Comparison of ENCODE assay signal across 9 mouse cellular contexts in genomic region chr12:40134529-40134928, GRCm38 (mm10). TPM values are rescaled to one million over a fixed set of nuclear protein-coding genes. Genes with fewer than 3 reads are reported as not detected.
DNase-seq lines count a peak whose midpoint lies in the region; ATAC-seq and TF ChIP-seq lines count a peak whose summit lies in the region.
"Had no signal": no experiment of that assay in that cellular context is flagged by ENCODE, and none has a peak within 500 bp of the region (broad histone marks: within the 10 kb centered on the region; RNA-seq: fewer than 3 reads in every experiment).

No protein-coding gene starts in this region.

- peak; percentile 3 to 5 for DNase-seq in cerebellum, postnatal 10 days
- no peak for DNase-seq in cerebellum, adult 8-10 months
- no peak for DNase-seq in thymus, adult 2 months
- DNase-seq in thymus, postnatal 25 days, result no peak
- DNase-seq in stomach, postnatal 0 days (ENCODE audit: low spot score), result no peak
- no peak for DNase-seq in urinary bladder, adult 2 months (ENCODE audit: low spot score)
- no peak for DNase-seq in left cerebral cortex, postnatal 36 days (ENCODE audit: low spot score in 2 of 2)
- DNase-seq: spleen, adult 18-20 months had no signal

- H3K4me1 ChIP-seq in thymus, adult 2 months (replicated peaks; ENCODE audit: control insufficient read depth, insufficient read depth, low read length), result peaks cover 10% of the 10 kb centered on the region
- H3K4me1 ChIP-seq in limb, embryonic 15.5 days, result peaks cover 11% of the 10 kb centered on the region
- H3K4me1 ChIP-seq in stomach, postnatal 0 days (replicated peaks; ENCODE audit: control insufficient read depth, insufficient read depth), result peaks cover 7% of the 10 kb centered on the region

- TF ChIP-seq POLR2A in thymus, adult 2 months (IDR thresholded peaks at IDR 0.05; ENCODE audit: control insufficient read depth, extremely low read depth, insufficient read depth, low read length, poor library complexity), result no peak

- peaks cover 4% of the 10 kb centered on the region; the same call in 1 of the 2 replicates for H3K27me3 ChIP-seq in thymus, adult 2 months (ENCODE audit: control insufficient read depth, insufficient read depth, low read length)
- peaks cover 21% of the 10 kb centered on the region for H3K27me3 ChIP-seq in limb, embryonic 15.5 days
- no peaks in the 10 kb centered on the region for H3K27me3 ChIP-seq in stomach, postnatal 0 days (ENCODE audit: control insufficient read depth, insufficient read depth, low read length)

- peak overlapping the region; percentile 70 for H3K4me2 ChIP-seq in limb, embryonic 15.5 days
- peak overlapping the region; percentile 65 for H3K4me2 ChIP-seq in stomach, postnatal 0 days (replicated peaks; ENCODE audit: low read depth)

- intact Hi-C loops in left cerebral cortex, postnatal 36 days (cut with DNase I), result no loop called here

- no peak overlapping the region for H3K9ac ChIP-seq in limb, embryonic 15.5 days
- no peak overlapping the region for H3K9ac ChIP-seq in stomach, postnatal 0 days (ENCODE audit: low read length)

- no peak for TF ChIP-seq CTCF in thymus, adult 2 months (IDR thresholded peaks at IDR 0.05; ENCODE audit: borderline replicate concordance, control insufficient read depth, extremely low read depth, insufficient read depth, low read length, poor library complexity)
- TF ChIP-seq CTCF in stomach, postnatal 0 days (IDR thresholded peaks at IDR 0.05; ENCODE audit: low read depth), result no peak

- no peak overlapping the region for H3K27ac ChIP-seq in thymus, adult 2 months (ENCODE audit: control insufficient read depth, insufficient read depth, low read length)
- no peak overlapping the region for H3K27ac ChIP-seq in limb, embryonic 15.5 days
- H3K27ac ChIP-seq in stomach, postnatal 0 days (replicated peaks), result no peak overlapping the region

- WGBS in thymus, adult 2 months, result 36% methylated on average over 11 of the region's 11 CpGs
- 43% methylated on average over 11 of the region's 11 CpGs for WGBS in limb, embryonic 15.5 days
- 54% methylated on average over 11 of the region's 11 CpGs for WGBS in stomach, postnatal 0 days

- H3K4me3 ChIP-seq in thymus, adult 2 months (ENCODE audit: control insufficient read depth, insufficient read depth, low read length), result peak overlapping the region; percentile 7; the same call in 1 of the 2 replicates
- H3K4me3 ChIP-seq in limb, embryonic 15.5 days, result peak overlapping the region; percentile 42
- peak overlapping the region; percentile 40; the same call in 1 of the 2 replicates for H3K4me3 ChIP-seq in stomach, postnatal 0 days (ENCODE audit: low read depth, low read length)

- TF ChIP-seq EP300 in stomach, postnatal 0 days (optimal IDR thresholded peaks at IDR 0.05), result no peak

- H3K36me3 ChIP-seq in thymus, adult 2 months (ENCODE audit: control insufficient read depth, insufficient read depth, low read length), result no peaks in the 10 kb centered on the region
- no peaks in the 10 kb centered on the region for H3K36me3 ChIP-seq in limb, embryonic 15.5 days
- no peaks in the 10 kb centered on the region for H3K36me3 ChIP-seq in stomach, postnatal 0 days (ENCODE audit: control insufficient read depth, insufficient read depth, low read length)

- H3K9me3 ChIP-seq in limb, embryonic 15.5 days, result no peaks in the 10 kb centered on the region
- H3K9me3 ChIP-seq in stomach, postnatal 0 days (ENCODE audit: control insufficient read depth, low read length), result no peaks in the 10 kb centered on the region

- ATAC-seq in limb, embryonic 15.5 days (ENCODE audit: insufficient number of reproducible peaks, low FRiP score, low TSS enrichment, low read depth), result no peak
- ATAC-seq in stomach, postnatal 0 days (ENCODE audit: low FRiP score, low TSS enrichment), result no peak

RNA-seq across cellular contexts. Expression of gene Scin, which starts 0.5 kb away (rescaled TPM):
- polyA plus RNA-seq in thymus, adult 2 months (2012; rRNA removed), result 7.9 and 10.0 TPM in 2 replicates
- 7.0 and 8.3 TPM in 2 replicates for polyA plus RNA-seq in limb, embryonic 15.5 days (2015; fragmentation: Nextera tagmentation; extraction: Ambion mirVana)
- 0.24 and 0.27 TPM in 2 replicates for polyA plus RNA-seq in stomach, postnatal 0 days (2015; fragmentation: Nextera tagmentation; extraction: Ambion mirVana)
- 0.95 and 1.3 TPM in 2 replicates for polyA plus RNA-seq in urinary bladder, adult 2 months (2012; rRNA removed)
- under 1 TPM in 1 of 2 experiments, not detected in 1; 0.10 TPM for total RNA-seq in left cerebral cortex, postnatal 36 days (2021)

Comparison
In these comparisons a context has a peak if more than half of its experiments do, and no peak if none do; other contexts are left out.
1. DNase-seq: peak in cerebellum, postnatal 10 days (2 of 2); none in cerebellum, adult 8-10 months (single experiment), thymus, adult 2 months (single experiment), thymus, postnatal 25 days (single experiment), stomach, postnatal 0 days (single experiment), urinary bladder, adult 2 months (single experiment) and left cerebral cortex, postnatal 36 days (0 of 2).
2. Peak in every context shown above with its lines, with median percentiles within 50 percentile points of each other: H3K4me3 ChIP-seq.